In the genomic region with DNA sequence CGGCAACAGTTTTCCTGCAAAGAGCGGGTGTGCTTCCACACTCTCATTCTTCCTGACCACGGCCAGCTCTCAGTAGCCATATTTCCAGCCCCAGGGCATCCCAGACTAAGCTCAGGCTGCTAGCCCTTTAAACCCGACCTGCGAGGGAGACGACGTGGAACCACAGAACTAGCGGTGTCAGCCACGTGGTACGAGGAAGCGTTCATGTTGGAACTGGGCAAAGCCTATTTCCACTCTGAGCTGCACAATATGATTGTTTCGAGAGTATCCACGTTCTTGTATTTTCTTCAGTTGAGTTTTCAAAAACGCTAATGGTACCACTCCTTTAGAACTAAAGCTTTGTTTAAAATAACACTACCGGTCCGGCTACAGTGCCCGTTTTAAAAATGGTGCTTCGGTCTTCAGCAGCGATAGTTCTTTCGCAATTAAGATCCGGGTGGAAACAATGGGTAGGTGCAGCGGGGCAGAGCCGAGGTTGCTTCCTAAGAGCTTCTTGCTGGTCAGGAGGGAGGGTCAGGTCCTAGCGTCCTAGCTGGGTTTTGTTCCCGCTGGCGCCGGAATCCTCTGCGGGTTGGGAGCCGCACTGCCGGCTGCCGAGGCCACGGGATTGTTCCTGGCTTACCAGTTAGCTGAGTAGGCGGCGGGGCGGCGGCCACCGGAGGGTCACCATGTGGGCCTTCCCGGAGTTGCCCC, we compare ENCODE assay signal across 8 mouse cellular contexts. TPM values are rescaled to one million over a fixed set of nuclear protein-coding genes. Genes with fewer than 3 reads are reported as not detected.
DNase-seq lines count a peak whose midpoint lies in the region; ATAC-seq and TF ChIP-seq lines count a peak whose summit lies in the region.

No protein-coding gene starts in this region.

- peak overlapping the region; percentile 76 for H3K27ac ChIP-seq in bone marrow macrophage, adult 2 months (ENCODE audit: insufficient read depth, low read depth, low read length)
- H3K27ac ChIP-seq in embryonic fibroblast, embryonic 13.5 days (ENCODE audit: insufficient read depth, low read length): peak overlapping the region; percentile 80
- peak overlapping the region; percentile 87 for H3K27ac ChIP-seq in limb, embryonic 13.5 days
- H3K27ac ChIP-seq in midbrain, embryonic 15.5 days: peak overlapping the region; percentile 90
- peak overlapping the region; percentile 52 for H3K27ac ChIP-seq in spleen, adult 2 months (ENCODE audit: insufficient read depth, low read length)

- H3K4me3 ChIP-seq in bone marrow macrophage, adult 2 months (ENCODE audit: insufficient read depth, low read length): peak overlapping the region; percentile 68
- peak overlapping the region; percentile 80 for H3K4me3 ChIP-seq in embryonic fibroblast, embryonic 13.5 days (ENCODE audit: insufficient read depth, low read length)
- H3K4me3 ChIP-seq in limb, embryonic 13.5 days: peak overlapping the region; percentile 79
- H3K4me3 ChIP-seq in midbrain, embryonic 15.5 days: peak overlapping the region; percentile 90
- H3K4me3 ChIP-seq in spleen, adult 2 months (ENCODE audit: extremely low read depth, insufficient read depth, insufficient read length): peak overlapping the region; percentile 78

- H3K9me3 ChIP-seq in limb, embryonic 13.5 days: no peaks in the 10 kb centered on the region
- H3K9me3 ChIP-seq in midbrain, embryonic 15.5 days: no peaks in the 10 kb centered on the region

- peak overlapping the region; percentile 90 for H3K9ac ChIP-seq in limb, embryonic 13.5 days
- peak overlapping the region; percentile 85 for H3K9ac ChIP-seq in midbrain, embryonic 15.5 days

- ATAC-seq in limb, embryonic 13.5 days (ENCODE audit: low FRiP score, low read depth): peak; percentile 91
- ATAC-seq in midbrain, embryonic 15.5 days (replicated peaks): peak; percentile 96

- no peak for TF ChIP-seq CTCF in bone marrow macrophage, adult 2 months (IDR thresholded peaks at IDR 0.05; ENCODE audit: low read depth, low read length)
- no peak for TF ChIP-seq CTCF in embryonic fibroblast, embryonic 13.5 days (IDR thresholded peaks at IDR 0.05; ENCODE audit: borderline replicate concordance, insufficient read depth, low read length)
- no peak for TF ChIP-seq CTCF in spleen, adult 2 months (IDR thresholded peaks at IDR 0.05; ENCODE audit: extremely low read depth, insufficient read depth, insufficient read length, insufficient replicate concordance)

- no peaks in the 10 kb centered on the region for H3K27me3 ChIP-seq in limb, embryonic 13.5 days
- no peaks in the 10 kb centered on the region for H3K27me3 ChIP-seq in midbrain, embryonic 15.5 days (replicated peaks)
- no peaks in the 10 kb centered on the region for H3K27me3 ChIP-seq in spleen, adult 2 months (ENCODE audit: control insufficient read depth, insufficient read depth, low read length)

- no peak for TF ChIP-seq POLR2A in bone marrow macrophage, adult 2 months (IDR thresholded peaks at IDR 0.05; ENCODE audit: borderline replicate concordance, low read depth, low read length)
- peak; percentile 69 for TF ChIP-seq POLR2A in embryonic fibroblast, embryonic 13.5 days (IDR thresholded peaks at IDR 0.05; ENCODE audit: low read depth, low read length)
- peak; percentile 25; the same call in 1 of the 2 replicates for TF ChIP-seq POLR2A in spleen, adult 2 months (IDR thresholded peaks at IDR 0.05; ENCODE audit: low read depth, low read length)

- peak overlapping the region; percentile 89 for H3K4me2 ChIP-seq in limb, embryonic 13.5 days (replicated peaks)
- H3K4me2 ChIP-seq in midbrain, embryonic 15.5 days: peak overlapping the region; percentile 61

- H3K4me1 ChIP-seq in bone marrow macrophage, adult 2 months (ENCODE audit: control insufficient read depth, insufficient read depth, low read length): peaks cover 11% of the 10 kb centered on the region
- H3K4me1 ChIP-seq in embryonic fibroblast, embryonic 13.5 days (ENCODE audit: control insufficient read depth, insufficient read depth, low read length): no peaks in the 10 kb centered on the region
- peaks cover 13% of the 10 kb centered on the region for H3K4me1 ChIP-seq in limb, embryonic 13.5 days
- H3K4me1 ChIP-seq in midbrain, embryonic 15.5 days: peaks cover 19% of the 10 kb centered on the region
- peaks cover 2% of the 10 kb centered on the region; the same call in 1 of the 2 replicates for H3K4me1 ChIP-seq in spleen, adult 2 months (ENCODE audit: control insufficient read depth, insufficient read depth, insufficient read length)

- H3K36me3 ChIP-seq in limb, embryonic 13.5 days: peaks cover 32% of the 10 kb centered on the region
- H3K36me3 ChIP-seq in midbrain, embryonic 15.5 days (replicated peaks): peaks cover 17% of the 10 kb centered on the region
- 0 out of 2 replicates have a peak, but pooled peaks cover 3% of the 10 kb centered on the region for H3K36me3 ChIP-seq in spleen, adult 2 months (ENCODE audit: control insufficient read depth, insufficient read depth, low read length)

- under 1% methylated on average over 38 of the region's 38 CpGs for WGBS in limb, embryonic 13.5 days
- 0% methylated on average over 38 of the region's 38 CpGs for WGBS in midbrain, embryonic 15.5 days
- under 1% methylated on average over 38 of the region's 38 CpGs for WGBS in spleen, adult 2 months

- peak; percentile 92 for DNase-seq in A20 (ENCODE audit: low read depth, low spot score)
- peak; percentile 93 for DNase-seq in heart, adult 8-10 months (ENCODE audit: low spot score)
- peak; percentile 89 to 90 for DNase-seq in kidney, adult 8-10 months
- peak; percentile 73 to 75 for DNase-seq in spleen, adult 2 months (ENCODE audit: low read depth in 1 of 2, low spot score in 2 of 2)

RNA-seq across cellular contexts. Expression of gene Dpagt1, which starts 0.7 kb away (rescaled TPM):
- 44.7 and 49.6 TPM in 2 replicates for polyA plus RNA-seq in bone marrow macrophage, adult 2 months (2012; ENCODE audit: insufficient read depth, insufficient read length, missing spikeins)
- polyA plus RNA-seq in embryonic fibroblast, embryonic 13.5 days (2011; ENCODE audit: insufficient read length, low read depth, missing spikeins): 39.7 and 54.7 TPM in 2 replicates
- total RNA-seq in heart, adult 8-10 months (2022): 10 to 100 TPM; 19.4 to 23.5 (median 20.5) TPM
- polyA plus RNA-seq in limb, embryonic 13.5 days (2015; fragmentation: Nextera tagmentation; extraction: Ambion mirVana): 40.2 and 40.5 TPM in 2 replicates
- polyA plus RNA-seq in midbrain, embryonic 15.5 days (2015; fragmentation: Nextera tagmentation; extraction: Ambion mirVana): 36.5 and 36.9 TPM in 2 replicates
- 24.0 and 25.2 TPM in 2 replicates for polyA plus RNA-seq in spleen, adult 2 months (2012; rRNA removed)

RNA-seq across cellular contexts. Expression of gene C2cd2l, which starts 6.4 kb away (rescaled TPM):
- polyA plus RNA-seq in bone marrow macrophage, adult 2 months (2012; ENCODE audit: insufficient read depth, insufficient read length, missing spikeins): 19.9 and 24.0 TPM in 2 replicates
- polyA plus RNA-seq in embryonic fibroblast, embryonic 13.5 days (2011; ENCODE audit: insufficient read length, low read depth, missing spikeins): 9.4 and 10.5 TPM in 2 replicates
- total RNA-seq in heart, adult 8-10 months (2022): 10 to 100 TPM; 12.7 to 19.2 (median 14.1) TPM
- polyA plus RNA-seq in limb, embryonic 13.5 days (2015; fragmentation: Nextera tagmentation; extraction: Ambion mirVana): 6.8 and 7.8 TPM in 2 replicates
- 27.3 and 30.6 TPM in 2 replicates for polyA plus RNA-seq in midbrain, embryonic 15.5 days (2015; fragmentation: Nextera tagmentation; extraction: Ambion mirVana)
- 28.0 and 38.5 TPM in 2 replicates for polyA plus RNA-seq in spleen, adult 2 months (2012; rRNA removed)

RNA-seq across cellular contexts. Expression of gene H2afx, which starts 8.0 kb away (rescaled TPM):
- polyA plus RNA-seq in bone marrow macrophage, adult 2 months (2012; ENCODE audit: insufficient read depth, insufficient read length, missing spikeins): 43.6 and 57.0 TPM in 2 replicates
- 50.9 and 74.7 TPM in 2 replicates for polyA plus RNA-seq in embryonic fibroblast, embryonic 13.5 days (2011; ENCODE audit: insufficient read length, low read depth, missing spikeins)
- 10 to 100 TPM; 10.5 to 12.3 (median 11.4) TPM for total RNA-seq in heart, adult 8-10 months (2022)
- 382 and 390 TPM in 2 replicates for polyA plus RNA-seq in limb, embryonic 13.5 days (2015; fragmentation: Nextera tagmentation; extraction: Ambion mirVana)
- 121 and 132 TPM in 2 replicates for polyA plus RNA-seq in midbrain, embryonic 15.5 days (2015; fragmentation: Nextera tagmentation; extraction: Ambion mirVana)
- polyA plus RNA-seq in spleen, adult 2 months (2012; rRNA removed): 117 and 258 TPM in 2 replicates

RNA-seq across cellular contexts. Expression of gene Hmbs, which starts 17.5 kb away (rescaled TPM):
- polyA plus RNA-seq in bone marrow macrophage, adult 2 months (2012; ENCODE audit: insufficient read depth, insufficient read length, missing spikeins): 22.4 and 25.8 TPM in 2 replicates
- polyA plus RNA-seq in embryonic fibroblast, embryonic 13.5 days (2011; ENCODE audit: insufficient read length, low read depth, missing spikeins): 46.8 and 51.9 TPM in 2 replicates
- total RNA-seq in heart, adult 8-10 months (2022): 10 to 100 TPM; 42.1 to 48.8 (median 45.4) TPM
- polyA plus RNA-seq in limb, embryonic 13.5 days (2015; fragmentation: Nextera tagmentation; extraction: Ambion mirVana): 111 and 116 TPM in 2 replicates
- 63.1 and 65.6 TPM in 2 replicates for polyA plus RNA-seq in midbrain, embryonic 15.5 days (2015; fragmentation: Nextera tagmentation; extraction: Ambion mirVana)
- 121 and 147 TPM in 2 replicates for polyA plus RNA-seq in spleen, adult 2 months (2012; rRNA removed)

RNA-seq across cellular contexts. Expression of gene Hinfp, which starts 21.0 kb away (rescaled TPM):
- polyA plus RNA-seq in bone marrow macrophage, adult 2 months (2012; ENCODE audit: insufficient read depth, insufficient read length, missing spikeins): 23.8 and 28.0 TPM in 2 replicates
- 13.4 and 16.4 TPM in 2 replicates for polyA plus RNA-seq in embryonic fibroblast, embryonic 13.5 days (2011; ENCODE audit: insufficient read length, low read depth, missing spikeins)
- total RNA-seq in heart, adult 8-10 months (2022): 1 to 10 TPM; 4.5 to 7.2 (median 6.3) TPM
- 26.1 and 29.6 TPM in 2 replicates for polyA plus RNA-seq in limb, embryonic 13.5 days (2015; fragmentation: Nextera tagmentation; extraction: Ambion mirVana)
- polyA plus RNA-seq in midbrain, embryonic 15.5 days (2015; fragmentation: Nextera tagmentation; extraction: Ambion mirVana): 28.4 and 30.5 TPM in 2 replicates
- polyA plus RNA-seq in spleen, adult 2 months (2012; rRNA removed): 24.7 and 25.2 TPM in 2 replicates

Comparison
In these comparisons a context has a peak if more than half of its experiments do, and no peak if none do; other contexts are left out.
1. Peak in every context shown above with its lines: DNase-seq, ATAC-seq, H3K4me3 ChIP-seq and H3K27ac ChIP-seq.